Mouse (Mus musculus): ENCODE measurements around the gene Apoe. TPM values are rescaled to one million over a fixed set of nuclear protein-coding genes. Genes with fewer than 3 reads are reported as not detected.

The Apoe gene
- polyA plus RNA-seq, 1 experiment from 2014 or later, result 404 TPM

DNA sequence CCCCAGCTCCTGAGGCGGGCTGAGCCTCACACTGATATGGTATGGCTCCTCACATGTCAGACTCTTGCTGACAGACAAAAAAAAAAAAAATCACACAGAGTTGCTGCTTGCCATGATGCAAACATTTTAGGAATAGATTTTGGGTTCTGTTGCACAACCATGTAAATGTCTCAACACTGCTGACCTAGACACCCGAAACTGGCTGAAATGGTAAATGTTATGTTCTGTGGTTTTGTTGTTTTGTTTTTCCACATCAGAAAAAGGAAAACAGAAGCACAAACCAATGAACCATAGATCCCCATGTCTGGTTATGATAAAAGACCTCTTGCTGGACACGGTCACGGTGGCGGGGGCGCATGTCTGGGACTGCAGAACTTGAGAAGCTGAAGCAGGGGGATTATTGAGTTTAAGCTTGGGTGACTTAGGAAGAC, 15.2 kb downstream of the Apoe start:
- H3K4me3 ChIP-seq (ENCODE audit: low read depth, low read length), result no peak overlapping the region
- no peak for TF ChIP-seq CTCF (IDR thresholded peaks at IDR 0.05; ENCODE audit: low read depth)
- no peaks in the 10 kb centered on the region for H3K27me3 ChIP-seq (ENCODE audit: insufficient read depth, low read length)
- H3K9ac ChIP-seq, result no peak overlapping the region
- ATAC-seq (ENCODE audit: insufficient read depth) (no peak), DNase-seq (no peak)
- H3K4me1 ChIP-seq (ENCODE audit: insufficient read depth), result no peaks in the 10 kb centered on the region
- H3K4me2 ChIP-seq, result no peak overlapping the region
- no peaks in the 10 kb centered on the region for H3K36me3 ChIP-seq (ENCODE audit: insufficient read depth)
- 81% methylated on average over 6 of the region's 6 CpGs for WGBS
- no peaks in the 10 kb centered on the region for H3K9me3 ChIP-seq (ENCODE audit: low read depth, low read length)
- no peak overlapping the region for H3K27ac ChIP-seq (ENCODE audit: low read depth)

- H3K27ac ChIP-seq (ENCODE audit: low read depth), result peak overlapping the region; percentile 75
- 54% methylated on average over 3 of the region's 3 CpGs for WGBS
These were observed 16.0 kb downstream of the Apoe start for GRCm38 (mm10) chr7:19682979-19683378.

GRCm38 (mm10) chr7:19681202-19681694, 17.7 kb downstream of the Apoe start, which contains the start of the genes Gm44805 and Apoc4:
Gene Gm44805 (minus strand): TSS chr7:19681423.
Gene Apoc4 (minus strand): TSS chr7:19681479.
- Histone ChIP-seq H3K27ac (ENCODE audit: low read depth) (no peak within 1 kb of the TSS; the same call in 1 of the 2 replicates), H3K36me3 (ENCODE audit: insufficient read depth) (no peaks in the 10 kb centered on the region), H3K9ac (no peak within 1 kb of the TSS), H3K4me3 (ENCODE audit: low read depth, low read length) (no peak within 1 kb of the TSS), H3K4me1 (ENCODE audit: insufficient read depth) (no peaks in the 10 kb centered on the region), H3K4me2 (no peak within 1 kb of the TSS), H3K9me3 (ENCODE audit: low read depth, low read length) (no peaks in the 10 kb centered on the region), H3K27me3 (ENCODE audit: insufficient read depth, low read length) (no peaks in the 10 kb centered on the region)
- TF ChIP-seq CTCF (IDR thresholded peaks at IDR 0.05; ENCODE audit: low read depth), result no peak
- WGBS, result 42% methylated on average over 8 of the region's 8 CpGs
- no peak for ATAC-seq (ENCODE audit: insufficient read depth)
- DNase-seq, result no peak

More at GRCm38 (mm10) chr7:19682979-19683378, 16.0 kb downstream of the Apoe start:
- Histone ChIP-seq H3K4me1 (ENCODE audit: insufficient read depth) (no peaks in the 10 kb centered on the region), H3K4me3 (ENCODE audit: low read depth, low read length) (no peak overlapping the region), H3K4me2 (no peak overlapping the region), H3K9ac (no peak overlapping the region), H3K9me3 (ENCODE audit: low read depth, low read length) (no peaks in the 10 kb centered on the region), H3K27me3 (ENCODE audit: insufficient read depth, low read length) (no peaks in the 10 kb centered on the region), H3K36me3 (ENCODE audit: insufficient read depth) (no peaks in the 10 kb centered on the region)
- DNase-seq, result peak; percentile 31
- no peak for ATAC-seq (ENCODE audit: insufficient read depth)
- no peak for TF ChIP-seq CTCF (IDR thresholded peaks at IDR 0.05; ENCODE audit: low read depth)

DNA sequence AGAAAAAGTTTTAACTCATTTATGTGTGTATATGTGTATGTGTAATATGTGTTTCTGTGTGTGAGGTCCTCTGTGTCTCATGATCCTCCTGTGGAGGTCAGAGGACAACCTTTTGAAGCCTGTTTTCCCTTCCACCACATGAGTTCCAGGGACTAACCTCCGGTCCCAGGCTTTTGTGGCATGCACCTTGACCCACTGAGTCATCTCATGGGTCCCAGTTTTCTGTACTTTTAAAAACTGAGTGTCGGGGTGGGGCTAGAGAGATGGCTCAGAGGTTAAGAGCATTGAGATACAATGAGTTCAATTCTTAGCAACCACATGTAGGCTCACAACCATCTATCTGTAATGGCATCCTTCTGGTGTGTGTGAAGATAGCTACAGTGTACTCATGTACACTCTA, 18.3 kb downstream of the Apoe start:
- 86% methylated on average over 2 of the region's 2 CpGs for WGBS
- no peaks in the 10 kb centered on the region for H3K27me3 ChIP-seq (ENCODE audit: insufficient read depth, low read length)
- no peak overlapping the region for H3K4me3 ChIP-seq (ENCODE audit: low read depth, low read length)

GRCm38 (mm10) chr7:19678901-19679300, 20.1 kb downstream of the Apoe start:
- no peak overlapping the region for H3K27ac ChIP-seq (ENCODE audit: low read depth)

More for the DNA sequence above, 18.3 kb downstream of the Apoe start:
- no peak for TF ChIP-seq CTCF (IDR thresholded peaks at IDR 0.05; ENCODE audit: low read depth)
- DNase-seq (no peak), ATAC-seq (ENCODE audit: insufficient read depth) (no peak)
- H3K4me2 ChIP-seq, result no peak overlapping the region
- no peaks in the 10 kb centered on the region for H3K9me3 ChIP-seq (ENCODE audit: low read depth, low read length)
- H3K4me1 ChIP-seq (ENCODE audit: insufficient read depth), result no peaks in the 10 kb centered on the region
- no peak overlapping the region for H3K9ac ChIP-seq
- no peaks in the 10 kb centered on the region for H3K36me3 ChIP-seq (ENCODE audit: insufficient read depth)
- no peak overlapping the region for H3K27ac ChIP-seq (ENCODE audit: low read depth)

DNA sequence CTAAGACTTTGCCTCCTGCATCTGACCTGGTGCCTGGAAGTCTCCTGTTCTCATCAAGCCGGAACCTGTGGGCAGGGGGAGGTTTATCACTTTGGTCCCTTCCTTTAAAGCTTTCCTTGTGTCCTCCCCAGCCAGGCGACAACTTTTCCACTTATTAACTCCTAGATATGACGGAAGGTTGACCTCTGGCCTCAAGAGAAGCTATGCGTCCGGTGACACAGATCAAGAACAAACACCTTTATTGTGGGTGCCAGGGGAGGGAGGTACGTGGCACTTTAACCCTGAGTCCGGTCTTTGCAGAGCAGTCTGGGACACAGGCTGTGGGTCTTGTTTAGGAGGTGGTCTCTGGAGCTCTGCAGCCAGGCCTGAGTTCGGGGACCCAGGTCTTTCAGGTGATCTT, 21.1 kb downstream of the Apoe start, which contains the start of gene Apoc2:
Gene Apoc2, minus strand, starts transcription at position 70 of the 400 bp plus-strand sequence.
- TF ChIP-seq CTCF (IDR thresholded peaks at IDR 0.05; ENCODE audit: low read depth), result no peak
- DNase-seq, result no peak
- no peaks in the 10 kb centered on the region for H3K4me1 ChIP-seq (ENCODE audit: insufficient read depth)
- no peak for ATAC-seq (ENCODE audit: insufficient read depth)
- WGBS, result 57% methylated on average over 8 of the region's 8 CpGs
- no peak within 1 kb of the TSS for H3K27ac ChIP-seq (ENCODE audit: low read depth)
- no peak within 1 kb of the TSS for H3K9ac ChIP-seq
- no peak within 1 kb of the TSS for H3K4me3 ChIP-seq (ENCODE audit: low read depth, low read length)
- no peak within 1 kb of the TSS for H3K4me2 ChIP-seq
- H3K36me3 ChIP-seq (ENCODE audit: insufficient read depth), result no peaks in the 10 kb centered on the region
- H3K27me3 ChIP-seq (ENCODE audit: insufficient read depth, low read length), result no peaks in the 10 kb centered on the region
- H3K9me3 ChIP-seq (ENCODE audit: low read depth, low read length), result no peaks in the 10 kb centered on the region

More at GRCm38 (mm10) chr7:19678901-19679300, 20.1 kb downstream of the Apoe start:
- no peak for ATAC-seq (ENCODE audit: insufficient read depth)
- Histone ChIP-seq H3K4me2 (no peak overlapping the region), H3K27me3 (ENCODE audit: insufficient read depth, low read length) (no peaks in the 10 kb centered on the region), H3K9ac (no peak overlapping the region), H3K4me3 (ENCODE audit: low read depth, low read length) (no peak overlapping the region), H3K4me1 (ENCODE audit: insufficient read depth) (no peaks in the 10 kb centered on the region), H3K9me3 (ENCODE audit: low read depth, low read length) (no peaks in the 10 kb centered on the region), H3K36me3 (ENCODE audit: insufficient read depth) (no peaks in the 10 kb centered on the region)
- no peak for TF ChIP-seq CTCF (IDR thresholded peaks at IDR 0.05; ENCODE audit: low read depth)
- no peak for DNase-seq
- 85% methylated on average over 3 of the region's 3 CpGs for WGBS

- TF ChIP-seq CTCF (IDR thresholded peaks at IDR 0.05; ENCODE audit: low read depth), result no peak
- Histone ChIP-seq H3K9me3 (ENCODE audit: low read depth, low read length) (no peaks in the 10 kb centered on the region), H3K4me1 (ENCODE audit: insufficient read depth) (no peaks in the 10 kb centered on the region), H3K4me2 (no peak overlapping the region), H3K27ac (ENCODE audit: low read depth) (no peak overlapping the region), H3K27me3 (ENCODE audit: insufficient read depth, low read length) (no peaks in the 10 kb centered on the region), H3K9ac (no peak overlapping the region), H3K4me3 (ENCODE audit: low read depth, low read length) (no peak overlapping the region), H3K36me3 (ENCODE audit: insufficient read depth) (no peaks in the 10 kb centered on the region)
- DNase-seq (no peak), ATAC-seq (ENCODE audit: insufficient read depth) (no peak)
- WGBS, result 64% methylated on average over 1 of the region's 1 CpGs
These were observed 22.3 kb downstream of the Apoe start for GRCm38 (mm10) chr7:19676662-19677061.

Data from lung, embryonic 14.5 days (tissue).